Comparison of ENCODE assay signal across 7 mouse cellular contexts in the genomic region with DNA sequence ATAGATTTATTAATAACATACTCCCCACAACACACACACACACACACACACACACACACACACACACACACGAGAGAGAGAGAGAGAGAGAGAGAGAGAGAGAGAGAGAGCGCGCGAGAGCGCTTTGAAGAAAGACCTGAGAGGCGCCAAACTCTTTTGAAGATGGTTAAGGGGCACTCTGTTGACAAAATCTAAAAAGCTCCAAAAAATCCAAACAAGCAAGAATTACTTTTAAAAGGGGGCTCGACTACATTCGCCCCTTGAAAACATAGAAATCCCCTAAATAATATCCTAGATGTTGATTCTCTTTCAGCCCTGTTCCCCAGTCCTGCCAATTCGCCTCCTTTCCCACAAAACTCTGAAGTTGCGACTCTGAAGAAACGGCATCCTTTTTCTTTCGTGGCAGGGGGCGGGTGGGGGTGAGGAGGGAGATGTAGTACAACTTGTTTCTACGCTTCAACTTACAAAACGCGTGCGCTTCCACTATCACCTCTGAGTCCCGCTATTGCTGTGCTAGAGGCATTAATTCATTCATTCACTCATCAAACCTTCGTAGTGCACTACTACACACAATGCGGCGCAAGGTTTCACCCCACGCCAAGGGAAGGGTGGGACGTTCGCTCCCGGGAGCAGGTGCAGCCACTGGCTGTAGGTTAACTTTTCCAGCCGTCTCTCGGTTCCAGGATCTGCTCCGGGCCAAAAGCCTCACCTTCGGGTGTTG. TPM values are rescaled to one million over a fixed set of nuclear protein-coding genes. Genes with fewer than 3 reads are reported as not detected.
A peak's percentile ranks its signal among the peaks of the same experiment; 100 is the strongest.
DNase-seq lines count a peak whose midpoint lies in the region; ATAC-seq and TF ChIP-seq lines count a peak whose summit lies in the region.

No protein-coding gene starts in this region.

- H3K9ac ChIP-seq in embryonic facial prominence, embryonic 12.5 days, result peak overlapping the region; percentile 73
- peak overlapping the region; percentile 76 for H3K9ac ChIP-seq in intestine, postnatal 0 days (ENCODE audit: low read depth, low read length)
- peak overlapping the region; percentile 72 for H3K9ac ChIP-seq in neural tube, embryonic 14.5 days (replicated peaks; ENCODE audit: low read depth, low read length)

- H3K27me3 ChIP-seq in testis, adult 2 months (ENCODE audit: control insufficient read depth, insufficient read depth, low read length), result no peaks in the 10 kb centered on the region
- H3K27me3 ChIP-seq in embryonic facial prominence, embryonic 12.5 days, result no peaks in the 10 kb centered on the region
- no peaks in the 10 kb centered on the region for H3K27me3 ChIP-seq in intestine, postnatal 0 days (replicated peaks; ENCODE audit: control insufficient read depth, insufficient read depth, low read length)
- no peaks in the 10 kb centered on the region for H3K27me3 ChIP-seq in neural tube, embryonic 14.5 days (ENCODE audit: control insufficient read depth, insufficient read depth, low read length)

- no peaks in the 10 kb centered on the region for H3K36me3 ChIP-seq in testis, adult 2 months (ENCODE audit: control insufficient read depth, insufficient read depth, low read length)
- H3K36me3 ChIP-seq in embryonic facial prominence, embryonic 12.5 days, result no peaks in the 10 kb centered on the region
- no peaks in the 10 kb centered on the region for H3K36me3 ChIP-seq in intestine, postnatal 0 days (ENCODE audit: control insufficient read depth, insufficient read depth)
- H3K36me3 ChIP-seq in neural tube, embryonic 14.5 days (ENCODE audit: control insufficient read depth, insufficient read depth, low read length), result no peaks in the 10 kb centered on the region

- H3K27ac ChIP-seq in testis, adult 2 months (ENCODE audit: control insufficient read depth, insufficient read depth, low read depth, low read length), result peak overlapping the region; percentile 85
- H3K27ac ChIP-seq in embryonic facial prominence, embryonic 12.5 days, result peak overlapping the region; percentile 94
- H3K27ac ChIP-seq in intestine, postnatal 0 days (ENCODE audit: low read depth, low read length), result peak overlapping the region; percentile 93
- H3K27ac ChIP-seq in neural tube, embryonic 14.5 days (ENCODE audit: low read depth, low read length), result peak overlapping the region; percentile 90

- no peaks in the 10 kb centered on the region for H3K9me3 ChIP-seq in embryonic facial prominence, embryonic 12.5 days
- no peaks in the 10 kb centered on the region for H3K9me3 ChIP-seq in intestine, postnatal 0 days (ENCODE audit: control insufficient read depth)
- no peaks in the 10 kb centered on the region for H3K9me3 ChIP-seq in neural tube, embryonic 14.5 days (ENCODE audit: control insufficient read depth, low read length)

- WGBS in embryonic facial prominence, embryonic 12.5 days, result 2% methylated on average over 29 of the region's 29 CpGs
- WGBS in intestine, postnatal 0 days, result 3% methylated on average over 28 of the region's 29 CpGs
- WGBS in neural tube, embryonic 14.5 days, result under 1% methylated on average over 29 of the region's 29 CpGs

- no peak for TF ChIP-seq POLR2A in testis, adult 2 months (IDR thresholded peaks at IDR 0.05; ENCODE audit: control insufficient read depth, low read depth, low read length)

- TF ChIP-seq CTCF in testis, adult 2 months (IDR thresholded peaks at IDR 0.05; ENCODE audit: control insufficient read depth, insufficient read depth, insufficient replicate concordance, low read depth, low read length), result no peak
- TF ChIP-seq CTCF in intestine, postnatal 0 days (IDR thresholded peaks at IDR 0.05; ENCODE audit: low read depth), result no peak

- DNase-seq in testis, postnatal 10 days (ENCODE audit: low spot score), result no peak
- DNase-seq in frontal cortex, postnatal 14 days (ENCODE audit: low spot score in 2 of 2), result no peak
- DNase-seq in lung, postnatal 14 days, result no peak

- peak overlapping the region; percentile 98 for H3K4me3 ChIP-seq in testis, adult 2 months (ENCODE audit: control insufficient read depth, low read depth, low read length)
- peak overlapping the region; percentile 77 for H3K4me3 ChIP-seq in embryonic facial prominence, embryonic 12.5 days
- peak overlapping the region; percentile 99 for H3K4me3 ChIP-seq in intestine, postnatal 0 days (ENCODE audit: low read depth, low read length)
- peak overlapping the region; percentile 97 for H3K4me3 ChIP-seq in neural tube, embryonic 14.5 days (ENCODE audit: low read depth, low read length)

- ATAC-seq in embryonic facial prominence, embryonic 12.5 days (ENCODE audit: insufficient number of reproducible peaks, insufficient read depth, low FRiP score, low TSS enrichment), result no peak
- peak; percentile 46 for ATAC-seq in intestine, postnatal 0 days
- ATAC-seq in neural tube, embryonic 14.5 days (ENCODE audit: low read depth), result peak; percentile 48

- peaks cover 4% of the 10 kb centered on the region for H3K4me1 ChIP-seq in testis, adult 2 months (ENCODE audit: control insufficient read depth, insufficient read depth, low read length)
- peaks cover 20% of the 10 kb centered on the region for H3K4me1 ChIP-seq in embryonic facial prominence, embryonic 12.5 days
- 0 out of 2 replicates have a peak, but pooled peaks cover 3% of the 10 kb centered on the region for H3K4me1 ChIP-seq in intestine, postnatal 0 days (replicated peaks; ENCODE audit: control insufficient read depth, insufficient read depth, low read length)
- peaks cover 19% of the 10 kb centered on the region for H3K4me1 ChIP-seq in neural tube, embryonic 14.5 days (ENCODE audit: control insufficient read depth, insufficient read depth, low read length)

- peak overlapping the region; percentile 95 for H3K4me2 ChIP-seq in embryonic facial prominence, embryonic 12.5 days (replicated peaks)
- peak overlapping the region; percentile 100 for H3K4me2 ChIP-seq in intestine, postnatal 0 days (replicated peaks; ENCODE audit: low read depth)
- H3K4me2 ChIP-seq in neural tube, embryonic 14.5 days (ENCODE audit: low read depth, low read length), result peak overlapping the region; percentile 56

RNA-seq across cellular contexts. Expression of gene Fbxw7, which starts 1.5 kb away (rescaled TPM):
- polyA plus RNA-seq in testis, adult 2 months (2012; rRNA removed), result 10.9 and 11.7 TPM in 2 replicates
- 13.8 and 14.1 TPM in 2 replicates for polyA plus RNA-seq in embryonic facial prominence, embryonic 12.5 days (2016; fragmentation: Nextera tagmentation; extraction: Ambion mirVana)
- polyA plus RNA-seq in intestine, postnatal 0 days (2015; fragmentation: Nextera tagmentation; extraction: Ambion mirVana), result 5.6 and 5.7 TPM in 2 replicates
- 45.8 and 62.8 TPM in 2 replicates for polyA plus RNA-seq in neural tube, embryonic 14.5 days (2014; fragmentation: Nextera tagmentation; extraction: Ambion mirVana)
